Mouse (Mus musculus): Measurements from ENCODE around the gene Gm5901. TPM values are rescaled to one million over a fixed set of nuclear protein-coding genes. Genes with fewer than 3 reads are reported as not detected.

The Gm5901 gene
- polyA plus RNA-seq, 1 experiment from 2014 or later, result not detected

DNA sequence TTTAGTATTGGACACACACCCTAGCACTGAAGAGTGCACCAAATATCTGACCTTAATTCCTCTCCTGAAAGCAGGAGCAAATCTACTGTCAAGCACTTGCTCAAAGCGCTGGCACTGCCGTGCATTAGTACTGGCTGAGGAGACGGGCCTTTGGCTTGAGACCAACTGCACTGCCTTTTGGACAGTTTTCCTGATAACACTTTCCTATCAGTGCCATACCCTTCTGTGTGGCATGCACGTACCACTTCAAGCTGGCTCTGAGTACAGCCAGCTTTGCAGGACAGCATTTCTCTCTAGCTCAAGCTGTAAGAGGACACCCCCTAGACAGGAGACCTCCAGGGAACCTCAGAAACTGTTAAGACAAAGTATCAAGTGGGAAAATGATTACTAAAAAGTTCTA is 1.3 kb upstream of the Gm5901 start:
- WGBS, result 89% methylated on average over 4 of the region's 4 CpGs
- Histone ChIP-seq H3K9me3 (replicated peaks) (no peaks in the 10 kb centered on the region), H3K27ac (replicated peaks) (no peak overlapping the region), H3K4me3 (replicated peaks) (no peak overlapping the region), H3K9ac (no peak overlapping the region), H3K36me3 (peaks cover 37% of the 10 kb centered on the region), H3K4me2 (replicated peaks) (no peak overlapping the region), H3K27me3 (no peaks in the 10 kb centered on the region), H3K4me1 (no peaks in the 10 kb centered on the region)
- ATAC-seq (ENCODE audit: insufficient number of reproducible peaks, low FRiP score, low TSS enrichment, low read depth), result no peak

DNA sequence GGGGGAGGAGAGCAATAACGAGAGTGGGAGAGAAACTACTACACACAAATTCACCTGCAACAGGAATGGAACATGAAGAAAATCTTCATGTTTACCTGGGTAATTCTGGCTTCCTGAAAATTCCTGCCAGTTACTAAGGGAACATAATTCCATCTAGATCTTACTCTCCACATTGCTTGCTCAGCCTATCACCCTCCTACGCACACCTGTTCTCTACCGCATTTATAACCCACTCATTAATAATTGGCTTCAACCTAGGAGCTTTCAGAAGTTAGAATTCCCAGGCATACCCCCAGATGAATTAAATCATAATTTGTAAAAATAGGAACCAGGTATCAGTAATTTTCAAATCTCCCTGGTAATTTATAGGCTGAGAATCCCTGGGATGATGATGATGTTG is 862 bp upstream of the Gm5901 start:
- Histone ChIP-seq H3K27ac (replicated peaks) (no peak overlapping the region), H3K4me3 (replicated peaks) (no peak overlapping the region), H3K36me3 (peaks cover 41% of the 10 kb centered on the region), H3K9ac (no peak overlapping the region), H3K9me3 (replicated peaks) (no peaks in the 10 kb centered on the region), H3K4me2 (replicated peaks) (no peak overlapping the region), H3K4me1 (no peaks in the 10 kb centered on the region), H3K27me3 (no peaks in the 10 kb centered on the region)
- 87% methylated on average over 3 of the region's 3 CpGs for WGBS
- no peak for ATAC-seq (ENCODE audit: insufficient number of reproducible peaks, low FRiP score, low TSS enrichment, low read depth)

DNA sequence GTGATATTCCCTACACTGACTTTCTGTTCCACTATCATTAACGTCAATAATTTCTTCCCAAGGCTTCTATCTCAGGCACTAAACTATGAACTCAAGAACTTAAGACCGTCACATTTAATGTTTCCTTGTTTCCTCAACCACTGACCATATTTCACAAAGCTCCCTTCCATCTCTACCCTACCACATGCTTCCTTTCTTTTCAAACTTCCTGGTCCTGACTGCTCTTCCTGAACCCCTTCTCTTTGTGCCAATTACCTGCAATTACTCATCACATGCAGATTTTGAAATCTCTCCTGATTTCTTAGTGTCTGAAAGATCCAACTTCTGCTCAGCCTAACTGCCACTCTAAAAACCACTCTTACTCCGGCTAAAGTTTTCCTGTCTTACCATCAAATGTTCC is 5.5 kb downstream of the Gm5901 start:
- H3K4me1 ChIP-seq, result no peaks in the 10 kb centered on the region
- H3K9me3 ChIP-seq (replicated peaks), result no peaks in the 10 kb centered on the region
- H3K36me3 ChIP-seq, result peaks cover 77% of the 10 kb centered on the region
- no peaks in the 10 kb centered on the region for H3K27me3 ChIP-seq
- no peak overlapping the region for H3K9ac ChIP-seq
- no peak overlapping the region for H3K4me3 ChIP-seq (replicated peaks)
- no peak overlapping the region for H3K27ac ChIP-seq (replicated peaks)
- ATAC-seq (ENCODE audit: insufficient number of reproducible peaks, low FRiP score, low TSS enrichment, low read depth), result no peak
- 92% methylated on average over 3 of the region's 3 CpGs for WGBS
- H3K4me2 ChIP-seq (replicated peaks), result no peak overlapping the region

DNA sequence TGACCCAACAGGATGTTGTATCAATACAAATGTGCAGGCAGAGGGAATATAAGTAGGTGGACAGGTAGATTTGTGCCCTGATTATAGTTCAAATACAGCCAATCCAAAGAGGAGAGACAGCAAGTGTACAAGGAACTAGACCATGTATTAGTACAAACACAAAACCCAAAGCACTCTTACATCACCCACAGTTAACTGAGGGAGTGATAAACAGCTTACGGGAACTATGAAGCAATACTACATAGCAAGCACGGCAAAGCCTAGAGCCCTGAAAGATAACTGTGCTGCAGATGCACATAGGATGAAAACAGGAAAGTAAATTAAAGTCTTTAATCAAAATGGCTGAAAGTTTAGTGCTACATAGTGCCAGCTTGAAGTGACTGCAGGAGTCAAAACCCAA is 12.9 kb downstream of the Gm5901 start:
- H3K4me3 ChIP-seq (replicated peaks), result no peak overlapping the region
- H3K9me3 ChIP-seq (replicated peaks), result no peaks in the 10 kb centered on the region
- H3K36me3 ChIP-seq, result peaks cover 70% of the 10 kb centered on the region
- H3K4me1 ChIP-seq, result no peaks in the 10 kb centered on the region
- no peak overlapping the region for H3K4me2 ChIP-seq (replicated peaks)
- H3K27ac ChIP-seq (replicated peaks), result no peak overlapping the region
- no peak overlapping the region for H3K9ac ChIP-seq
- no peaks in the 10 kb centered on the region for H3K27me3 ChIP-seq
- ATAC-seq (ENCODE audit: insufficient number of reproducible peaks, low FRiP score, low TSS enrichment, low read depth), result no peak
- 97% methylated on average over 2 of the region's 2 CpGs for WGBS

DNA sequence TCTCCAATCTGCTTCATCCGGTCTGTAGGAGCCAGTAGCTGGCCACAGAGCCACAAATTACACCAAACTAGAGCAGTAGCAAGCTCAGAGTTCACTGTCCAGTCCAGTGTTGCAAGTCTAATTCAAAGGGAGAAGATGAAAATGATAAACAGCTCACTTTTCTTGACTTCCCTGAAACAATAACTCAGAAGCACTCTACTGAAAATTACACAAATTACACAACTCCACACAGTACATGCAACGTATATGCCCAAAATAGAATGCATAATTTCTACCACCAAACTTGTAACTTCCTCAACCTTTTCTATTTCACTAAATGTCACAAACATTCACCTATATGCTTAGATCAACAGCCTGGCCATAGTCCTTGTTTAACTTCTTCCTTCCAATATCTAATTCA is 15.4 kb downstream of the Gm5901 start:
- no peak overlapping the region for H3K4me2 ChIP-seq (replicated peaks)
- no peak overlapping the region for H3K9ac ChIP-seq
- H3K27me3 ChIP-seq, result no peaks in the 10 kb centered on the region
- H3K36me3 ChIP-seq, result peaks cover 45% of the 10 kb centered on the region
- H3K27ac ChIP-seq (replicated peaks), result no peak overlapping the region
- no peak overlapping the region for H3K4me3 ChIP-seq (replicated peaks)
- no peaks in the 10 kb centered on the region for H3K4me1 ChIP-seq
- ATAC-seq (ENCODE audit: insufficient number of reproducible peaks, low FRiP score, low TSS enrichment, low read depth), result no peak
- no peaks in the 10 kb centered on the region for H3K9me3 ChIP-seq (replicated peaks)
- WGBS, result 87% methylated on average over 2 of the region's 2 CpGs

DNA sequence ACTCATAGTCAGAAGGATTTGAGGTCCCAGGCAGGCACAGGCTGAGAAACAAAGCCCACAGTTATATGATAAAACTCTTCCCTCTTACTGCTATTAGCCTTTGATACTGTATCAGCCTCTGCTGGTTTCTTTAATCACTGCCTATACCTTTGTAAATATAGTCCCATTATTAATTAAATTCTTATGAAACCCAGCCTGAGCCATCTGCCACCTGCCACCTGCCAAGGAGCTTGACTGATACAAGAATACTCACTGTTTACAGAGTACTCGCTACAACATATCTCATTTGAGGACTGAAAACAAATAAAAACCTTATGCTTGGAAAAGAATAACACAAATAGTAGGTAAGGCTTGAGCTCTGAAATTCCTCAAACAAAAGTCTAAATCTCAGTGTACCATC is 19.8 kb downstream of the Gm5901 start:
- H3K4me3 ChIP-seq (replicated peaks), result no peak overlapping the region
- no peaks in the 10 kb centered on the region for H3K9me3 ChIP-seq (replicated peaks)
- peaks cover 6% of the 10 kb centered on the region; the same call in 1 of the 2 replicates for H3K4me1 ChIP-seq
- WGBS, result 54% methylated on average over 1 of the region's 1 CpGs
- no peak overlapping the region for H3K4me2 ChIP-seq (replicated peaks)
- H3K36me3 ChIP-seq, result peaks cover 6% of the 10 kb centered on the region
- H3K9ac ChIP-seq, result no peak overlapping the region
- no peak overlapping the region for H3K27ac ChIP-seq (replicated peaks)
- no peak for ATAC-seq (ENCODE audit: insufficient number of reproducible peaks, low FRiP score, low TSS enrichment, low read depth)
- H3K27me3 ChIP-seq, result no peaks in the 10 kb centered on the region

DNA sequence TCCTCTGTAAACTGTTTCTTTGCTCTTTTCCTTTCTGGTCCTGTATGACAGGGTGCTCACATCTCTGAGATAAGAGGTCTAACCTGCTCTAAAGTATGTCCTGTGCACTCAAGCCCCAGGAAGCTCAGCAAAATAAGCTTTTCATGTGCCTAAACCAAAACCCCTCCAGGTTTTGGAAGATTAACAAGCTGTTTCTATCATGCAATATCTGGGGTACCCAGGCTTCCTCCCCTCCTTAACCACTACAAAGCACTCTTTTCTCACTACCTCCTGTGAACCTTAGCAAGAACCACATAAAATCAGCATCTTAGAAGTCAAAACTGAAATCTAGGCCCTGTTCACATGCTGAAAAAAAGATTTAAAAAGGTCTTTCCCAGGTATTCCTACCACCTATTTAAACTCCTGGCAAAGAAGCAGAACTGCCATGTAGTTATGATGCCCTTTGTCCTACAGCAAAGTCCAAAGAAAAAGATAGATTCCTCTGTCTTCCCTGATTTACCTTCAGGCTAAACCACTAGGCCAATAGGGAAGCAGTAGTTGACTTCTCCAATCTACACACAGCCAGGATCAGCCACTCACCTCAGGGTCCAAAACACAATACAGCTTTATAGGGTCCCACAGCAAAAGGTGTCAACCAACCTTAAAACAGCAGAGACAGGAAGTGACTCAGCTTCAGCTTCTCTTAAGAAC is 20.4 kb downstream of the Gm5901 start:
- H3K9me3 ChIP-seq (replicated peaks), result no peaks in the 10 kb centered on the region
- ATAC-seq (ENCODE audit: insufficient number of reproducible peaks, low FRiP score, low TSS enrichment, low read depth), result no peak
- peaks cover 6% of the 10 kb centered on the region; the same call in 1 of the 2 replicates for H3K4me1 ChIP-seq
- no peak overlapping the region for H3K4me2 ChIP-seq (replicated peaks)
- H3K4me3 ChIP-seq (replicated peaks), result no peak overlapping the region
- H3K9ac ChIP-seq, result no peak overlapping the region
- no peaks in the 10 kb centered on the region for H3K27me3 ChIP-seq
- no peak overlapping the region for H3K27ac ChIP-seq (replicated peaks)
- H3K36me3 ChIP-seq, result no peaks in the 10 kb centered on the region

DNA sequence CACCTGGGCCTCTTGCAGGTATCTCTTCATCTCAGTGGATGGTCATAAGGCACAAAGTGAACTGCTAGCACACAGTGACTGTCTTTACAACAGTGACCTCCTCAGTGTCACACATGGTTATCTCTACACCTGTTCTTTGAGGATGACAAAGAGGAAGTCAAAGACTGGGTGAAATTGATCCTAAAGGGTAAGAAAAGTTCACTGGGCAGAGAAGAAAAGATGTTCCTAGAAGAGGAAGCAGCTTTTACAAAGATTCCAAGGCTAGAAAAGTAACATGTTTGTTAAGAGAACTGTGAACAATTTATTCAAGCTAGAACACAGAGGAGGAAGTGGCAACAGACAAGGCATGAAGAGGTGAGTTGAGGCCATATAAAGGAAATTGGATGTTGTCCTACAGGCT is 21.3 kb downstream of the Gm5901 start:
- Histone ChIP-seq H3K9me3 (replicated peaks) (no peaks in the 10 kb centered on the region), H3K36me3 (no peaks in the 10 kb centered on the region), H3K4me3 (replicated peaks) (no peak overlapping the region), H3K4me1 (peaks cover 6% of the 10 kb centered on the region; the same call in 1 of the 2 replicates), H3K9ac (no peak overlapping the region), H3K27ac (replicated peaks) (no peak overlapping the region), H3K4me2 (replicated peaks) (no peak overlapping the region), H3K27me3 (no peaks in the 10 kb centered on the region)
- no peak for ATAC-seq (ENCODE audit: insufficient number of reproducible peaks, low FRiP score, low TSS enrichment, low read depth)

DNA sequence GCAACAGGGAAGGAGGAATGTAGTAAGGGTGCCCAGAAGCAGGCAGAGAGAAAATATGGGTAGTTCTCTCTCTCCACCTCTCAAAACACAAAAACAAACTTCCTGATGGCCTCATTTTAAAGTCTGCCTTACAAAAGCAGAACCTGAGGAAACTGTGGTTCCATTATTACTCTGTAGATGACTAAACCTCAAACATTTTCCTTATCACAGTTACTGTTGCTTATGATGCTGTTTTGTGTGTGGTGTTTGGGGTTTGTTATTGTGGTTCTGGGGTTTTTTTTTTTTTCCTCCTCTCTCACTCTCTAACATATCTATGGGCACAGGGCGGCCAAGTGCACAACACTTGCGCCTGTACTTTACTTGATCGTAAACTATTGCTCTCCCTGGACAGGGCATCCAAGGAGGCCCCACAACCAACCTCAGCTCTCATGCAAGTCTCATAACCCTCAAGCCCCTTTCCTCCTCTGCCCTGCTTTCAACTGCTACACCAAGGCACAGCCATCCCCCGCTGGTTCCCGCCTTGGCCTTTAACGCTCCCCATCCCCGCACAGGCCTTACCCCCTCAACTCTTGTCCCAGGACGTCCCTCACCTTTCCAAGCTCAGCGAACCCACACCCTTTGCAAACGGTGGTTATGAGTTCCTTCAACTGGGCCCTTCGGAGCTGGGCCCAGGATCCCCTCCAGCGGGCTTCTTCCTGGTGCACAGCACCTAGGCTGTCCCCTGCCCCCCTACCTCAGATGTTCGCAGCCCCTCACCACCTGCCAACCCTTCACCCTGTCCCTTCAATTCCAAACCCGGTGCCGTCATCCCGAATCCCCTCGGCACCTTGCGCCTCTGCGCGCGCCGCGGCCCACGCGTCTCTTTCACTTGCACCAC is 24.5 kb downstream of the Gm5901 start:
- peak overlapping the region; percentile 80 for H3K4me3 ChIP-seq (replicated peaks)
- peak overlapping the region; percentile 63 for H3K27ac ChIP-seq (replicated peaks)
- H3K27me3 ChIP-seq, result no peaks in the 10 kb centered on the region
- H3K9me3 ChIP-seq (replicated peaks), result no peaks in the 10 kb centered on the region
- 0 out of 2 replicates have a peak, but pooled peaks have one; percentile 0 for ATAC-seq (ENCODE audit: insufficient number of reproducible peaks, low FRiP score, low TSS enrichment, low read depth)
- no peaks in the 10 kb centered on the region for H3K36me3 ChIP-seq
- H3K9ac ChIP-seq, result peak overlapping the region; percentile 79
- H3K4me2 ChIP-seq (replicated peaks), result peak overlapping the region; percentile 74
- H3K4me1 ChIP-seq, result peaks cover 6% of the 10 kb centered on the region; the same call in 1 of the 2 replicates
- WGBS, result 1% methylated on average over 25 of the region's 25 CpGs

DNA sequence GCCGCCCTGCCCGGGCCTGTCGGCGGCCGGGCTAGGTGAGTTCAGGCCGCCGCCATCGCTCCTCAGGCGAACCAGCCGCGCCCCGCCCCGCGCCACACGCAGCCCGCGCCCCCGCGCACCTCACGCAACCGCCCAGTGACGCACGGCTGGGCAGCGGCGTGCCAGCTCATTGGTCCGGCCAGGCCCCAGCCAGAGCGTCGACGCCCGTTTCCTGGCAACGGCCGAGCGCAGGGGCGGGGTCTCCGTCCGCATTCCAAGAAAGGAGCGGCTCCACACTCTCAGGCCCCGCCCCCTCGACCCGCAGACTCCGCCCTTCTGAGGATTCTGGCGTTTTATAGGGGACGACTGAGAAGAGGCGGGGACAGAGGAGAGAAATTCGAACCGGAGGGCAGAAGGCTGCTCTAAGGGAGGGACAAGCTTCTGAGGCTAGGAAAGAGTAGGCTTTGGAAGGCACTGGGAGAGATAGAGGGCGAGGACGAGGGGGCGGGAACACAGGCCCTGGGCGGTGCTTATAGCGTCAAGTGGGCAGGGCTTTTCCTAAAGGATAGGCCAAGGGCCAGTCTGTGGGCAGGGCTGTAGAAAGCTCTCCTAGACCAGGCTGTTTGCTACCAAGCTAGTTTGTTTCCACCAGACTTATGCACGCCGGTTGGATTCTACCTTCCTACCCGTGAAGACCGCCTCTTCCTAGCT is 25.2 kb downstream of the Gm5901 start, which contains the start of gene Fam160a2:
Fam160a2 (minus strand) TSS at position 120 of the 690 bp plus-strand sequence.
- Histone ChIP-seq H3K4me3 (replicated peaks) (peak within 1 kb of the TSS; percentile 80), H3K4me1 (peaks cover 6% of the 10 kb centered on the region; the same call in 1 of the 2 replicates), H3K36me3 (no peaks in the 10 kb centered on the region), H3K9me3 (replicated peaks) (no peaks in the 10 kb centered on the region), H3K9ac (peak within 1 kb of the TSS; percentile 79), H3K27me3 (no peaks in the 10 kb centered on the region), H3K27ac (replicated peaks) (peak within 1 kb of the TSS; percentile 91), H3K4me2 (replicated peaks) (peak within 1 kb of the TSS; percentile 74)
- peak; percentile 99 for ATAC-seq (ENCODE audit: insufficient number of reproducible peaks, low FRiP score, low TSS enrichment, low read depth)
- WGBS, result under 1% methylated on average over 55 of the region's 55 CpGs

DNA sequence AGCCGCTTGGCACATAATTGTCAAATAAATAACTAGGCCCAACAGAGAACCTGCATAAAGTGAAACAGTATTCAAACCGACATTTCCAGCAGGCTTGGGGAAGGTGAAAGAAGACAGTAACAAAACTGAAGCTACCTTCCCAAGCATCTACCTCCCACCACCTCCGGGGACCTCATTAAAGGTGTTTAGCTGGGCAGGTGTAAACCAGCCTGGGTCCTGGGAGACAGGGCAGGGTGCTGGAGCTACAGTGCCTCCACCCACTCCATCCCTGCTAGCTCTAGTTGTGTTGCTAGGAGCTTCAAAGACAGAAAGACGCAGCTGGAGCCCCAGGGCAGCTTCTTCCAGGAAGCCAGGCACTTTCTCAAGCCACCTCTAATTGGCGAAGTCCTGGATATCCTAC is 29.4 kb downstream of the Gm5901 start, which contains the start of gene Cnga4:
Cnga4 (plus strand) TSS at position 301 of the 400 bp plus-strand sequence.
- 61% methylated on average over 5 of the region's 5 CpGs for WGBS
- no peaks in the 10 kb centered on the region for H3K36me3 ChIP-seq

More for the DNA sequence above, 29.4 kb downstream of the Gm5901 start, which contains the start of gene Cnga4:
- Histone ChIP-seq H3K9ac (no peak within 1 kb of the TSS), H3K27ac (replicated peaks) (no peak within 1 kb of the TSS), H3K4me2 (replicated peaks) (no peak within 1 kb of the TSS), H3K4me1 (0 out of 2 replicates have a peak, but pooled peaks cover under 1% of the 10 kb centered on the region), H3K9me3 (replicated peaks) (no peaks in the 10 kb centered on the region), H3K4me3 (replicated peaks) (no peak within 1 kb of the TSS), H3K27me3 (no peaks in the 10 kb centered on the region)
- no peak for ATAC-seq (ENCODE audit: insufficient number of reproducible peaks, low FRiP score, low TSS enrichment, low read depth)

All from embryonic facial prominence, embryonic 15.5 days (tissue).